Mouse (Mus musculus): ENCODE data around the gene D130043K22Rik. TPM values are rescaled to one million over a fixed set of nuclear protein-coding genes. Genes with fewer than 3 reads are reported as not detected.

D130043K22Rik gene
- total RNA-seq (2018; cell fraction: chromatin; rRNA removed): under 1 TPM in 3 of 26 experiments, not detected in 23; 0.13 to 0.21 (median 0.19) TPM
- total RNA-seq (2018; cell fraction: cytosol; rRNA removed): under 1 TPM in 5 of 26 experiments, not detected in 21; 0.03 to 0.18 (median 0.04) TPM
- total RNA-seq (2018; cell fraction: nucleus; rRNA removed): under 1 TPM in 2 of 26 experiments, not detected in 24; 0.11 TPM
- polyA plus RNA-seq (2018): not detected in 3 replicates

DNA sequence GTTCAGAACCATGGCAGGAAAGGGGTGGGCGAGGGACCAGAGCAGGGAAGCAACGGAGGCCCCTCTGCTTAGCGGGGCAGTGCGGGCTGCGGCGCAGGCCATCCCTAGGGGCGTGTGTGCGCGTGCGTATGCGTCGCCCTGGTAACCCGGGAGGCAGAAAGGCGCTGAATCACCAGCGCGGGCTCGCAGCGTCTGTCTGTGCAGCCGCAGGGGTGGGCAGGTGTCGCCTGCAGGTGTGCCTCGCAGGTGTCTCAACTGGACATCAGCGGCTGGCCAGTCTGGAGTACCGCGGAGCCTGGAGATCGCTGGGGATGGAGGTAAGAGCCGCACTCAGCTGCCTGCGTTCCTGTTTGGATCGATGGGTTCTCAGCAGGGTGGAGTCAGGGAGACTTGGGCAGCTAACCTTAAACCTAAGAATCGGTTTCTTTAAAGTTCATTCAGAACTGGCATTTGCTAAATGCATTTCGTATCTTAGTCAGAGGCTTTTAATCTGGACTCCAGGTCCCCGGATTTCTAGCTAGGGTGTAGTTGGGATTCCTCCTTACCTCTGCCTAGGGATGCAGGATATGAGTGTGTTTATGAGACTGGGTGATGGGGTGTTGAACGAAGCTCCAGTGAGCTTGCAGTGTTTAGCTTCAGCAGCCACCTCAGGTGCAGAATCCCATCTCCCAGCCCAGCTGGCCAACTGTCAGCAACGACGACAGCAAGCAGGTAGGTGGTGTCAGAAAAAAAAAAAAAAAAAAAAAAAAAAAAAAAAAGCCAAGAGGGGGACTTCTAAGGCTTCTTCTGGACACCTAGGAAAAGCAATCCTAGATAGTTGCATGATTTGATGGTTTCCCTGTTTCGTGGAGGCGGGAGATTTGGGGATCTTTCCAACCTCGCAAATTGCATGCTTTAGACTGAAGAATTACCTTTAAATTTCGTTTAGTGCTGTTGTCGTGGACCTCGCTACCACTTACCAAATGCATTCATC lies at the start of gene D130043K22Rik:
TSS of gene D130043K22Rik (plus strand) at position 153 of the 973 bp plus-strand sequence.
- 31% methylated on average over 39 of the region's 40 CpGs for WGBS (ENCODE audit: missing documents)
- H3K79me2 ChIP-seq (ENCODE audit: inconsistent target): no peaks in the 10 kb centered on the region
- H3K27ac ChIP-seq: no peak within 1 kb of the TSS
- H3K4me3 ChIP-seq (ENCODE audit: inconsistent target): no peak within 1 kb of the TSS
- no peaks in the 10 kb centered on the region for H3K36me3 ChIP-seq (ENCODE audit: inconsistent target)

DNA sequence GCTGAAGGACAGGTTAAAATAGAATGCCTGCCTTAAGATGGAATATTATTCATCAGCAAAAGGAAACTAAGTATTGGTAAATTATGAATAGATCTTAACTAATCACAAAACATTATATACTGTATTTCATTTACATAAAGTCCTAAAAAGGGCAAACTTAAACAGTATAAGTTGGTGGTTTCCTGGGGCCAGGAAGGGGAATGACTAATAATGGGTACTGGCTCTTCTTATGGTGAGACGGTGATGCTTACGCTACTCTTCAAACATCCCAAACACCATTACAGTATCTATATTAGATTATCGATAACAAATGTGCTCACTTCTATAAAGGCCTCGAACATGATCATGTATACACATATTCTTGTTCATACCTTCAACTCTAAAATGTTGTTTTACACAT lies 46.2 kb upstream of the D130043K22Rik start:
- Histone ChIP-seq H3K27ac (peak overlapping the region; percentile 99), H3K4me3 (ENCODE audit: inconsistent target) (no peak overlapping the region), H3K36me3 (ENCODE audit: inconsistent target) (peaks cover 2% of the 10 kb centered on the region; the same call in 1 of the 2 replicates), H3K79me2 (ENCODE audit: inconsistent target) (peaks cover 56% of the 10 kb centered on the region)
- WGBS (ENCODE audit: missing documents): 81% methylated on average over 4 of the region's 4 CpGs

DNA sequence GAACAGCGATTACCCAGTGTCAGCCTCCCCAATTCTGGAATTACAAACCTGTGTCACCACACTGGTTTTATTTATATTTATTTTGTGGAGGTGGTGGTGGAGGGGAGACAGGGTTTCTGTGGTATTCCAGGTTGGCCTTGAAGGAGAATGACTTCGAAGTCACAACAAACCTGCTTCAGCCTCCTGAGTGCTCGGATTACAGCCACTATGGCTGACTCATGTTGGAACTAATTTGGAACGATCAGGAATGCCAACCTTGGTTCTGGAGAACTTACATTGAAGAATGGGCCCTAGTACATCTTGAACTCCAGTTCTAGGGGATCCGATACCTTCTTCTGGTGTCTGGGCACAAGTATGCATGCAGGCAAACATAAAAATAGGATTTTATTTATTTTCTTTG lies 45.6 kb upstream of the D130043K22Rik start:
- WGBS (ENCODE audit: missing documents): 77% methylated on average over 5 of the region's 5 CpGs
- Histone ChIP-seq H3K79me2 (ENCODE audit: inconsistent target) (peaks cover 56% of the 10 kb centered on the region), H3K27ac (peak overlapping the region; percentile 99), H3K4me3 (ENCODE audit: inconsistent target) (peak overlapping the region; percentile 57), H3K36me3 (ENCODE audit: inconsistent target) (peaks cover 7% of the 10 kb centered on the region; the same call in 1 of the 2 replicates)

DNA sequence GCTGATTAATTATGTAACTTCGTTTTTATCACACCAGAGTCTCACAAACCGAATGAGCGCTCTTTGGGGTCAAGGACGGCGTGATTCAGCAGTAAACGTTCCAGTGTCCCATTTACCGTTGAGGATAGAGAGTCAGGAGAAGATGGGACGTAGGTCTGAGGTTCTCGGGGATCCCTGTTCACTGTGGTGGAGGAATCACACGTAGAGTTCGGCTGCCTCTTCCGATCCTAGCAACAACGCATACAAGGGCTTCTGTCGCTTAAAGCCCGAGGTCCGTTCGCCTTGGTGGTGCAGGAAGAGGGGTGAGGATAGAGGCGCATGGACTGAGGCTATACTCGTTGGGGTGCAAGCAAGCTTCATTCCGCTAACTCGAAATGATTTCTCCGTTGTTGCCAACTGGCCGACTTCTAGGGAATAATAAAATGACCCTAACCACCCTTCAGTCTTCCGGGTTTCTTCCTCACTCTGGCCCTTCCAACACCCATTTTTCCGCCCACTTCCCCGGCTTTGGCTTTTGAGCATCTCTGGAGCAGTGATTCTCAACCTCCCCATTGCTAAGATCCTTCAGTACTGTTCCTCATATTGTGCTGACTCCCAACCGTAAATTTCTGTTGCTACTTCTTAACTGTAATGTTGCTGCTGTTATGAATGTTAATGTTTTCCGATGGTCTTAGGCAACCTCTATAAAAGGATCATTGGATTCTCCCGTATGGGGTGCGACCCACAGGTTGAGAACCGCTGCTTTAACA lies 44.8 kb upstream of the D130043K22Rik start:
- Histone ChIP-seq H3K36me3 (ENCODE audit: inconsistent target) (peaks cover 7% of the 10 kb centered on the region; the same call in 1 of the 2 replicates), H3K79me2 (ENCODE audit: inconsistent target) (peaks cover 63% of the 10 kb centered on the region), H3K27ac (peak overlapping the region; percentile 99), H3K4me3 (ENCODE audit: inconsistent target) (peak overlapping the region; percentile 57)
- under 1% methylated on average over 31 of the region's 31 CpGs for WGBS (ENCODE audit: missing documents)

DNA sequence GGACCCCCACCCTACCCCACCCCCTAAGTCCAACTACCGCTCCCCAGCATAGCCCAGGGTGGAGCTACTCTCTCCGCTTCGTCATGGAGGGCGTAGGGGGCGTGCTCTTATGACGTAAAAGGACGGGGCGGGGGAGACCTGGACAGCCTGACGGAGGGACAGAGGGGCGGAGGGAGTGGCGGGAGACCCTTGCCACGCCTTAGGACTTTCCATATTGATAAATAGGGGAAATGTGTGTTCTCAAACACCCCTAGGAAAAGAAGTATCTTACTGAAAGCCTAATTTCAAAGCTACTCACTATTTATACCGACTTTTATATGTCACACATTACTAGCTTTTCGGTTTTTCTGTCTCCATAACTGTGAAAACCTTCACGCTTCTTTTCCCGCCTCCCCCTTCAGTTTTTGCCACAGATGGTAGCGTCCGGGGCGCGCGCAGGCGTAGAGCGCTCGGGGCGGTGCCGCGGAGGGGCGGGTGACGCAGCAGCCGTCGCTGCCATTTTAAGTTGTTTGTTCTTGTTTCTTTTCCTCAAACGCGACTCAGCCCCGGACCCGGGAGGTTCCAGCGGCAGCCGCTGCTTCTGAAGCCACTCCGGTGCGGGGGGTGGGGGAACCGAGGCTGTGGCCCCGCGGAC lies 44.1 kb upstream of the D130043K22Rik start:
- Histone ChIP-seq H3K36me3 (ENCODE audit: inconsistent target) (peaks cover 14% of the 10 kb centered on the region; the same call in 1 of the 2 replicates), H3K4me3 (ENCODE audit: inconsistent target) (peak overlapping the region; percentile 57), H3K79me2 (ENCODE audit: inconsistent target) (peaks cover 70% of the 10 kb centered on the region), H3K27ac (peak overlapping the region; percentile 99)
- WGBS (ENCODE audit: missing documents): under 1% methylated on average over 38 of the region's 42 CpGs

DNA sequence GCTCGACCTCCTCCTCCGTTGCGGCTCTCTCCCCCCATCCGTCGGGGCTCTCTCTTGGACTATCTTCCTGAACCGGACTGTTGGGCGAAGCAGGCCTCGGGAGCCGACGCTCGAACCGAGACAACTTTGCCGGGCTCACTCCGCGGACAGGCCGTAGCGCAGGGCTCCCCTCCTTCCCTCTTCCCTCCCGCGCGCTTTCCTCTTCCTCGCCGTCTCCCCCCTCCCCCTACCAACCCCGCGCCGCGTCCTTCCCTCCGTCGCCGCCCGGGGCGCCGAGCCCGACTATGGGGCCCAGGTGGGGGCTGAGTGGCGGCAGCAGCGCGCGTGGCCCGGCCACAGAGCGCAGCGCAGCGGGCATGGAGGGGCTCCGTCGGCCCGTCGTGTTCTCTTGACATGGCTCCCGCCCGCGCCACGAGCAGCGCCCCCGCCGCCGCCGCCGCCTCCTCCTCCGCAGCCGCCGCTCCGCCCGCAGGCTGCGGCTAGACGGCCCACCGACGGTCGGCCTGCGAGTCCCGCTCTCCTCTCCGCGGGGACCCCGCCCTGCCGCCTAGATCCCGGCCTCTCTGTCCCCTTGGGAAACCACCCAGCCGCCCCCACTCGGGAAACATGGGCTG lies 43.5 kb upstream of the D130043K22Rik start, which contains the start of gene BC005537:
TSS of gene BC005537 (plus strand) at position 350 of the 614 bp plus-strand sequence.
- Histone ChIP-seq H3K4me3 (ENCODE audit: inconsistent target) (peak within 1 kb of the TSS; percentile 82), H3K27ac (peak within 1 kb of the TSS; percentile 99), H3K79me2 (ENCODE audit: inconsistent target) (peaks cover 77% of the 10 kb centered on the region), H3K36me3 (ENCODE audit: inconsistent target) (peaks cover 17% of the 10 kb centered on the region; the same call in 1 of the 2 replicates)
- WGBS (ENCODE audit: missing documents): under 1% methylated on average over 37 of the region's 74 CpGs

DNA sequence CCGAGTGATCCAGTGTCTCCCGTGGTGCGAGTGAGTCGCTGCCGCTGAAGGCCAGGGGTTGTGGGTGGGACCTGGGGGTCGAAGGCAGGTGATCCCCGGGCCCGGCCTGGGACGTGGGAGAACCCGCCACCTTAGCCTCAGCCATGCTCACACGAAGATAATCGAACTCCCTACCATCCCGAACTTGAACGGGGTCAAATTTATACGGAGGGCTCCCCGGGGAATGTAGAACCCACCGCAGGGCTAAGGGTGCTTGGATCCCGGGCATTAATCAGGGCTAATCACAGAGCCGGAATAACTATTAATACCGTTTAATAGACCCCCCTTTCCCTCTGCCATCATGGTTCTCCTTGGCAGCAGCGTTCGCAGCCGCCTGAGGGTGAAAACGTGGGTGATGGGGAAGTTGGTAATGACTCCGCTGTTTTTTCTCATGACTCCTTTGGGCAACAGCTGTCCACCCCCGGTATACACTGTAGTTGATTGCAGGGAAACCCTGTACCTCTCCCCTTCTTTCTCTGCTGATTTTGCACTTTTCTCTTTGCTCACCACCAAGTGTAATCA lies 42.7 kb upstream of the D130043K22Rik start:
- peaks cover 81% of the 10 kb centered on the region for H3K79me2 ChIP-seq (ENCODE audit: inconsistent target)
- peaks cover 19% of the 10 kb centered on the region; the same call in 1 of the 2 replicates for H3K36me3 ChIP-seq (ENCODE audit: inconsistent target)
- peak overlapping the region; percentile 82 for H3K4me3 ChIP-seq (ENCODE audit: inconsistent target)
- peak overlapping the region; percentile 94 for H3K27ac ChIP-seq
- 1% methylated on average over 25 of the region's 26 CpGs for WGBS (ENCODE audit: missing documents)

DNA sequence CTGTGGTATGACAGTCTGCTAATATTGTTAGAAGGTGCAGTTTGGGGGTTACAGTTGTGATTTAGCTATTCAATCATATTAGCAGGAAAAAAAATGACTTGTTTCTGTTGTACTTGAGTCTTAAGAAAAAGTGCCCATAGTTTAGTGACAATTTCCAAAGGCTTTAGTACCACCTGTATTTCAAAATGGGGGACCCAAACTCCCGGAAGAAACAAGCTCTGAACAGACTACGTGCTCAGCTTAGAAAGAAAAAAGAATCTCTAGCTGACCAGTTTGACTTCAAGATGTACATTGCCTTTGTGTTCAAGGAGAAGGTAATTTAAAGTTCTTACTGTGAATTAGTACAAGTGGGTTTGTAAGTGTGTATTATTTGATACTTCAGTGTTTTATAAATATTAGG lies 41.7 kb upstream of the D130043K22Rik start:
- Histone ChIP-seq H3K4me3 (ENCODE audit: inconsistent target) (peak overlapping the region; percentile 82), H3K27ac (peak overlapping the region; percentile 94), H3K79me2 (ENCODE audit: inconsistent target) (peaks cover 81% of the 10 kb centered on the region), H3K36me3 (ENCODE audit: inconsistent target) (peaks cover 27% of the 10 kb centered on the region)
- 0% methylated on average over 2 of the region's 2 CpGs for WGBS (ENCODE audit: missing documents)

DNA sequence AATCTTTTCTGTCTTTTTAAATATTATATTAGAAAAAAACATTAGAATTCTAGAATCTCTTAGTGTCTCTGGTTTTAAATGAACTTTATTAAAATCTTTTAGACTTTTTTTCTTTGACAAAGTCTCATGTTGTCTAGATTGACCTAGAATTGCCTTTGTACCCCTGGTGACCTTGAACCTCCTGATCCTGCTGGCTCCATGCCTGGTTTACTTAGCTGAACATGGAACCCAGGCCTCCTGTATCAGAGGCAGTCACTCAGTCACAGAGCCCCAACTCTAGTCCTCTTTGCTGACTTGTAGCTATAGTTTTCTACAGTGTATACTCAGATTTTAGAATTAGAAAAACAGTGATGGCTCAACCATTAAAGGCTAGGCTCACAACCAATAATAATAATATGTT lies 38.9 kb upstream of the D130043K22Rik start:
- peaks cover 56% of the 10 kb centered on the region for H3K36me3 ChIP-seq (ENCODE audit: inconsistent target)
- H3K4me3 ChIP-seq (ENCODE audit: inconsistent target): peak overlapping the region; percentile 82
- H3K79me2 ChIP-seq (ENCODE audit: inconsistent target): peaks cover 95% of the 10 kb centered on the region
- peak overlapping the region; percentile 94 for H3K27ac ChIP-seq

DNA sequence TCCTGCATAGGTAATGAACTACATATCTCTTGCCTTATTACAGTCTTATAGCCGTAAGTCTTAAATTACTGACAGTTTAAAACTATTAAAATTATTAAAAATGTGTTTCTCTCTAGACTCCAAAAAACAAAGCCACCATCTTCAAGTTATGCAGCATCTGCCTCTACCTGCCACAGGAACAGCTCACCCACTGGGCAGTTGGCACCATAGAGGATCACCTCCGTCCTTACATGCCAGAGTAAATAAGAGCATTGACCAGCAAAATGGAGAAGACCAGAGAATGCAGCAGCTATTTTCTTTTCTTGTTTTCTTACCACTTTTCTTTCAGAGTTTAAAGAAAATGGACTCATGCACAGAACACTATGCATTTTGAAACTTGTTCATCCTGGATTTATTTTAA lies 32.4 kb upstream of the D130043K22Rik start:
- peaks cover 65% of the 10 kb centered on the region for H3K36me3 ChIP-seq (ENCODE audit: inconsistent target)
- no peak overlapping the region for H3K27ac ChIP-seq
- WGBS (ENCODE audit: missing documents): 96% methylated on average over 2 of the region's 2 CpGs

DNA sequence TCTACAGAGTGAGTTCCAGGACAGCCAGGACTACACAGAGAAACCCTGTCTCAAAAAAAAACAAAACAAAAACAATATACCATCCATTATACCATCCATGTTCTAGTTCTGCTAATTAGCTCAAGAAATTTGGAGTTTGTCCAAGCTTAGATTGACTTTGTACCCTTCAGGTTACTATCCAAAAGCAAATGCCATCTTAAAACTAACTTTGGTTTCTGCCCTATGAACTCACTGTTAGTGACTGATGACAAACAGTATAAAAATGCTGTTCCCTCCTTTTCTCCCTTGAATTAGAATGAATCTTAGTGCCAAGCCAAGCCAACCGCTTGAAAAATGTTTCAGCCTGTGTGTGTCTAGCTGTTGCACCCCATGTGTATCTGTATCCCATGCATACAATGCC lies 30.3 kb upstream of the D130043K22Rik start:
- peaks cover 45% of the 10 kb centered on the region for H3K36me3 ChIP-seq (ENCODE audit: inconsistent target)
- no peak overlapping the region for H3K4me3 ChIP-seq (ENCODE audit: inconsistent target)
- peaks cover 31% of the 10 kb centered on the region for H3K79me2 ChIP-seq (ENCODE audit: inconsistent target)
- H3K27ac ChIP-seq: no peak overlapping the region
- 100% methylated on average over 1 of the region's 1 CpGs for WGBS (ENCODE audit: missing documents)

More for the DNA sequence above, 32.4 kb upstream of the D130043K22Rik start:
- no peak overlapping the region for H3K4me3 ChIP-seq (ENCODE audit: inconsistent target)
- H3K79me2 ChIP-seq (ENCODE audit: inconsistent target): peaks cover 52% of the 10 kb centered on the region

DNA sequence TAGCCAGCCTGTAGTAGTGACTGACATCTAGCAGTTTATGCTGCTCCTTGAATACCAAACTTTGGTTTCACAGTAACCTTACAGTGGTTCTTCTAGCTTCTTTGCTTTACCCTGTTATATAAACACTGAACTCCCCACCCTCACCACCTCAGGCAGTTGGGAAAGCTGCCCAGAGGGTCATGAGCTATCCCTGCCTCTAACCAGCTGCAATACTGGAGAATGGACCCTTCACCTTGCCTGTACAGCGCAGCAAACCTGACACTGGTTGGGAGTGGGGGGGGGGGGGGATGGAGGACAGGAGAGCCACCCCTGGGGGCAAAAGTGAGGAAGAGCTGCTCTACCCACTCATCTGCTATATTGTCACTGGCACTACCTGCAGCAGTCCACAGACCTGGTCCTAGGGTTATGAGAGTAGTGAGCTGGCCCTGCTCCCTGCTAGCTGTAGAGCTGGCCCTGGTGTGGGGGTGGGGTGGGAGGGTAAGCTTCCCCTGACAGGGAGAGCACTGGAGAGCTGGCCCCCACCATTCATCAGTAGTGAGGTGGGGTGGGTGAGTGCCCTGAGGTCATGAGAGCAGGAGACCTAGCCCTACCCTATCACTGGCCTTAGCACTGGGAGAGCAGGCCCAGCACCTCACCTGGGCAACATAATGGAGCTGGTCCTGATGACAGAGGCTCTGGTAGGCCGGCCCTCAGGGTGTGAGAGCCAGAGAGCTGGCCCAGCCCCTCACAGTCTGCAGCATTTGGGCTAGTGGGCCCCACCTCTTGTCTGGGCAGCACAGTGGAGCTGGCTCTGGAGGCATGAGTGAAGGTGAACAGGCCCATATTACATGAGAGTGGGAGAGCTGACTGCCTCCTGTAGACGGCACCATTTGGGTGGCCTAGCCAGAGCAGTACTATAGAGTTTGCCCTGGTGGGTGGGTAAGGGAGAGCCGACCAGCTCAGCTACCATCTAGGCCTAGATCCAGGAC lies 28.5 kb upstream of the D130043K22Rik start:
- Histone ChIP-seq H3K79me2 (ENCODE audit: inconsistent target) (peaks cover 13% of the 10 kb centered on the region), H3K36me3 (ENCODE audit: inconsistent target) (peaks cover 31% of the 10 kb centered on the region), H3K4me3 (ENCODE audit: inconsistent target) (no peak overlapping the region), H3K27ac (no peak overlapping the region)
- WGBS (ENCODE audit: missing documents): 85% methylated on average over 4 of the region's 4 CpGs
